Mouse (Mus musculus) left cerebral cortex, adult 2 months (tissue): ENCODE measurements at regions not wholly inside any gene's neighbourhood (a gene's known extent, or its start where the extent isn't known, plus 50 kb on each side); places are given as distances from the start of the nearest gene placed in this dataset.
A peak's percentile ranks its signal among the peaks of the same experiment; 100 is the strongest.

Source experiments
- DNase-seq, 2 experiments: peaks; one replicate each; pipeline ENCODE4 v3.0.0; 2021 to 2022; ENCODE audit warnings: low spot score in 2 of 2, mixed read lengths in 1 of 2; ENCODE audit errors: extremely low spot score in 1 of 2
- H3K27ac ChIP-seq: fragments of 200-600 bp; 2 replicates; pipeline ENCODE4 v1.8.1; 2022
- H3K4me3 ChIP-seq: fragments of 200-600 bp; 2 replicates; pipeline ENCODE4 v1.8.1; 2022
- CTCF ChIP-seq: fragments of 200-600 bp; IDR thresholded peaks from 2 replicates; pipeline ENCODE4 v1.8.1; 2022; ENCODE audit warnings: antibody characterized with exemption, mild to moderate bottlenecking, moderate library complexity
- intact Hi-C: fragments of 180-260 bp; cut with DNase I; formaldehyde crosslinking; loops from one replicate; pipeline ENCODE4 v1.15.1; 2025

DNA sequence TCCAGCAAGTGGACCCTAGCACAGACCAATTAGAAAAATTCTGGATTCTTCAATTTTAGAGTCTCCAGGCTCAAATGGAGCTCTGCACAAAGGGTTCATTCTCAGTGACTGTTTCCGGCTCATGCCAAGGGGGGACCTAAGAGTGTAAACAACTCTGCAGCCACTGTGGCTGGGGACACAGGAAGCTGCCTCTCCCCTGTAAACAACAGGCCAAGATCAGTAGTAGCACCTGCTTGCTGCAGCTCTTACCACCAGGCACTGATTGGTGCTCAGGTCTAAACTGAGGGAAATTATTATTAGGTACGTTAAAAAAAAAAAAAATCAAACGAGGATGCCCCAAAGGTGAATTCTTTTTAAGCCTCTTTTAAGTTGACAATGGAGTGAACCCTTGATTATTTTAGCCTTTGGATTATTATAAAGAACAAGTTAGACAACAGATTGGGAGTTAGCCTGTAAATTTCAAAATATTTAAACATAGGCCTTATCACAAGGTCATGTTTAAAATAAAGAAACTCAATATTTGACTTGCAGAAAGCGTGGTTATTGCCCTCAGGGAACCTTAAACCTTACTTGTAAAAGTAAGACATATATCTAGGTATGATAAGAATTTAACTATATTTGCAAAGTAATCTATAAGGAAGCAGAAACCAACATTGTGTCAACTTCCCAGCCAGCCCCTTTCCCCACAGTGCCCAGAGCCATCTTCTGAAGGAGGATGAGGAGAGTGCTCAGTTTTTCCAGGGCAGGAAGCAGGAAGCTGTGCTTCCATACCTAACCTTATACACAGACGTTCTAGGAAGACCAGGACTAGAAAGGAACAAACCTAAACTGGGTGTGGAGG, 104.2 kb upstream of the Fut8 start:
- DNase-seq, result no peak
- H3K4me3 ChIP-seq, result no peak overlapping the region
- no peak overlapping the region for H3K27ac ChIP-seq
- intact Hi-C loops, result no loop called here
- TF ChIP-seq CTCF, result no peak

DNA sequence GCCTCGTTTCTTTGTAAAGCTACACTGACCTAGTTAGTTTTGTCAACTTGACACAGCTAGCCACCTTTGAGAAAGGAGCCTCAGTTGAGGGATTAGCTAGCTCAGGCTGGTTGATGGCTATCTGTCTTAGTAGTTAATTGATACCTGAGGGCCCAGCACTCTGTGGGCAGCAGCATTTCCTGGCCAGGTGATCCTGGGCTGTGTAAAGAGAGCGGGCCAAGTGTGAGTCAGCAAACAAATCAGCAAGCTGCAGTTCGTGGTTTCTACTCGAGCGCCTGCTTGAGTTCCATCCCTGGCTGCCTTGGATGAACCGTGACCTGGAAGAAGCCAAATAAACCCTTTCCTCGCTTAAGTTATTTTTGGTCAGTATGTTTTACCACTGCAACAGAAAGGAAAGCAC, 106.6 kb upstream of the Fut8 start:
- Histone ChIP-seq H3K27ac (no peak overlapping the region), H3K4me3 (no peak overlapping the region)
- intact Hi-C loops, result no loop called here
- DNase-seq, result no peak
- TF ChIP-seq CTCF, result no peak

GRCm38 (mm10) chr12:77130526-77130925, 107.4 kb upstream of the Fut8 start:
- H3K27ac ChIP-seq, result no peak overlapping the region
- intact Hi-C loops, result no loop called here
- peak in 1 of 2 experiments; percentile 13 for DNase-seq
- H3K4me3 ChIP-seq, result no peak overlapping the region
- no peak for TF ChIP-seq CTCF

GRCm38 (mm10) chr12:77124267-77124666, 113.7 kb upstream of the Fut8 start:
- Histone ChIP-seq H3K27ac (no peak overlapping the region), H3K4me3 (no peak overlapping the region)
- intact Hi-C loops, result no loop called here
- no peak for TF ChIP-seq CTCF
- no peak for DNase-seq

GRCm38 (mm10) chr12:77113516-77113915, 124.4 kb upstream of the Fut8 start:
- no peak for TF ChIP-seq CTCF
- Histone ChIP-seq H3K4me3 (no peak overlapping the region), H3K27ac (no peak overlapping the region)
- intact Hi-C loops, result no loop called here
- DNase-seq, result no peak

- Histone ChIP-seq H3K27ac (no peak overlapping the region), H3K4me3 (no peak overlapping the region)
- no peak for DNase-seq
- no peak for TF ChIP-seq CTCF
- intact Hi-C loops, result no loop called here
Measured at GRCm38 (mm10) chr12:77112133-77112532, 125.8 kb upstream of the Fut8 start.

GRCm38 (mm10) chr12:77107251-77107650, 130.7 kb upstream of the Fut8 start:
- H3K4me3 ChIP-seq, result no peak overlapping the region
- H3K27ac ChIP-seq, result no peak overlapping the region
- intact Hi-C loops, result no loop called here
- TF ChIP-seq CTCF, result no peak
- no peak for DNase-seq

GRCm38 (mm10) chr12:77105887-77106600, 131.9 kb upstream of the Fut8 start:
- no peak overlapping the region for H3K4me3 ChIP-seq
- DNase-seq, result no peak
- H3K27ac ChIP-seq, result no peak overlapping the region
- no peak for TF ChIP-seq CTCF
- intact Hi-C loops, result no loop called here

DNA sequence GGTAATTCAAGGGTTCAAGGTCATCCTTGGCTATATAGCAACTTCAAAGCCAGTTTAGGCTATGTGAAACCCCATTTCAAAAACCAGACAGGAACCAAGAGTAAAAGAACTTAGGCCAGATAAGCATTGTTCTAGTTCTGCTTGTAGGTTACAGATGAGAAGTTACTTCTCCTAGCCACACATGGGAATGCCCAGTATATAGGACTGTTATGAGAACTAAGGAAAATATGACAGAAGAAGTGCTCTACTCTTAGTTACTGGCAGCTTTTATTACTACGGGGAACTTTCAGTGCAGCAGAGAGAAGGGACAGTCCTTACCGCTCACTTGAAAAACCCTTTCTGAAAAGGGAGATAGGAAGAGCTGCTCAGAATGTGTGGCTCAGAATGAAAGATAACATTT, 137.4 kb upstream of the Fut8 start:
- DNase-seq, result no peak
- intact Hi-C loops, result no loop called here

GRCm38 (mm10) chr12:77099521-77099920, 137.5 kb upstream of the Max start:
- Histone ChIP-seq H3K27ac (no peak overlapping the region), H3K4me3 (no peak overlapping the region)
- no peak for DNase-seq
- intact Hi-C loops, result loop anchor here (2.0 to 5.0 kb wide), 3 partner anchors 77 to 903 kb away; partner anchors contain the start of gene Fut8
- no peak for TF ChIP-seq CTCF

More for the DNA sequence above, 137.4 kb upstream of the Fut8 start:
- Histone ChIP-seq H3K27ac (no peak overlapping the region), H3K4me3 (no peak overlapping the region)
- no peak for TF ChIP-seq CTCF

DNA sequence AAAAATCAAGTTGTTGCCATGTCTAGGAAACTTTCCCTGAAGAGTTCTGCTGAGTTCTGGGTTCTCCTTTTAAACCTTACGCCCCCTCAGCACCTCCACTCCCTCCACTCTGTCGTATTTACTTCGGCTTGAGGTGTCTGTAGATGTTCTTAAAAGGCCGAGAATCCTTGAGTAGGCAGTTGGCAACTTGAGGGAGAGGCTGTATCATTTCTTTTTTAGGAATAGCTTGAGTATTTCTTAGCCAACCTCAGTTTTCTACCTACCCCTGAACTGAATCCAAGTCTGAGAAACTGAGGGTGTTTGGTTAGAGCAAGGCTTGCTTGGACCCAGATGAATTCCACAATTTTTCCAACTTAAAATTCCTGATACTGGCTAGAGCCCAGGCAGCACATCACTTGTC, 136.8 kb upstream of the Max start:
- DNase-seq, result peak in 1 of 2 experiments; percentile 25
- intact Hi-C loops, result loop anchor here (2.0 to 5.0 kb wide), 3 partner anchors 77 to 903 kb away; partner anchors contain the start of gene Fut8
- Histone ChIP-seq H3K27ac (no peak overlapping the region), H3K4me3 (no peak overlapping the region)
- no peak for TF ChIP-seq CTCF

GRCm38 (mm10) chr12:77097831-77098230, 135.8 kb upstream of the Max start:
- H3K27ac ChIP-seq, result no peak overlapping the region
- no peak for DNase-seq
- no peak for TF ChIP-seq CTCF
- H3K4me3 ChIP-seq, result no peak overlapping the region
- intact Hi-C loops, result loop anchor here (2.0 to 5.0 kb wide), 3 partner anchors 76 to 904 kb away; partner anchors contain the start of gene Fut8
